Mouse (Mus musculus) lung, postnatal 25 days (tissue): ENCODE measurements around the gene Olfr155.

ENCODE experiments used
- DNase-seq: peaks from one replicate; pipeline ENCODE4 v3.0.0; 2022; ENCODE audit warnings: low spot score

The Olfr155 gene

DNA sequence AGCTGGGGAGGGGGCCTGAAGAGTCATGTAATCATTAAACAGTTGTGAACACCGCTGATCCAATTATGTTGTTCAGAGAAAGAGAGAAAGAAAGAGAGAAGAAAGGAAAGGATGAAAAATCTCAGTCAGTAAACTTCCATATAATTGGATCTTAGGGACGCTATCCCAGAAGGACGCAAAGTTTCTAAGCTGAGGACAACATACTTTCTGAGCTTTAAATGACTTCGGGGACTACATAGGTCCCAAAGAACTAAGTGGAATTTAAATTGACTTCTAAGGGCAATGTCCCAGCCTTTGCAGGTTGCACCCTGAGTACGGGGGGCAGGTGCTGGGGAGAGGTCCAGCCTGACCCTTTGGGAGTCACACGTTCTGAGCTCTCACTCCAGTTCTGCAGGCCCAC is at the start of gene Olfr155:
Olfr155 (plus strand) TSS at position 301 of the 400 bp plus-strand sequence.
- no peak for DNase-seq

- DNase-seq, result no peak
Observed at GRCm38 (mm10) chr4:43822896-43823550, 28.3 kb upstream of the Olfr155 start.

- DNase-seq, result peak; percentile 48
Observed at GRCm38 (mm10) chr4:43823845-43824337, 27.5 kb upstream of the Olfr155 start, which contains the start of gene Olfr156. Gene Olfr156, minus strand, starts transcription at chr4:43823895.

GRCm38 (mm10) chr4:43828806-43829205 is 22.6 kb upstream of the Olfr155 start:
- DNase-seq, result no peak

GRCm38 (mm10) chr4:43832031-43832430 is 19.3 kb upstream of the Olfr155 start:
- no peak for DNase-seq

DNA sequence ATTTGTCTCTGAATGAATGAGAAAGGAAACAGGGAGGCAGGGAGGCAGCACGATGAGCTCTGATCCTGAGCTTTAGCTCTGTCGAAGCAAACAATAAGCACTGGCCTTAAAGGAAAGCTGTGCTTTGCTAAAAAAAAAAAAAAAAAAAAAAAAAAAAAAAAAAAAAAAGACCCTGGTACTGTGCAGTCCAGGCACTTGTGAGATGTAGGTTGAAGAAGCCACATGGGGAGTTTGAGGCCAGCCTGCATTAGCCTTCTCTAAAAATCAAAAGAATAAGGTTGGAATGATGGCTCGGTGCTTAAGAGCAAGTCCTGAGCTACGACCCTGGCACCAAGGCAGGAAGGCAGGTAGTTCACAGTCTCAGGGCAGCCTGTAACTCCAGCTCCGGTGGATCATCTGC is 17.6 kb upstream of the Olfr155 start:
- no peak for DNase-seq

DNA sequence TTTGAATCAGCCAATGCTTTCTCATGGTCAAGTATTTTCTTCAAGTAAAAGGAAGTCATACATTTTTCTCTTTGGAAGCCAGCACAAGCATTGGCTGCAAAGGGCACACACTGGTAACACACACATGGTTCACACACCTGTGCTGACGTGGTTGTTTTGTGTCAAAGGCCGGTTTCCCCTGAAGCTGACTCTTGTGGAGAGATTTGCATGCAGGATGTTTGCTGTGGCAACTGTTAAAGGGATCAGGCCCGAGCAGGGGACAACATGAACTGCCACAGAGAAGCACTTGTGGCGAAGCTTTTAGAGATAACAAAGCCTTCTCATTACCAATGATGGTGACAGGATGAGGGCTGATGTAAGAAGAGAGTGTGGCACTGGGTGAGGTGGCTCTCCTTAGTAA is 16.6 kb upstream of the Olfr155 start:
- no peak for DNase-seq

DNA sequence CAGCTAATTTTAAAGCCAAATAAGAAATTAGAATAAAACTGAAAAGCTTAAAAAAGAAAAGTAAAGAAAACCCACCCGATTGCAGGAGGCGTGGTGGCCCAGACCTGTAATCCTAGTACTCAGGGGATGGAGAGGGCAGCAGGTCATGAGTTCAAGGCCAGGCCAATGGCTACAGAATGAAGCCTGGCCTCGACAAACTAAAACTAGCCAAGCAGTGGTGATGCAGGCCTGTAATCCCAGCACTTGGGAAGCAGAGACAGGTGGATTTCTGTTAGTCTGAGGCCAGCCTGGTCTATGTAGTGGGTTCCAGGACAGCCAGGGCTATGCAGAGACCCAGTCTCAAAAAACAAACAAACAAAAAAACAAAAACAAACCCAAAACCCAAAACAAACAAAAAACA is 13.0 kb upstream of the Olfr155 start:
- DNase-seq, result no peak

- DNase-seq, result no peak
Observed at GRCm38 (mm10) chr4:43840101-43840500, 11.3 kb upstream of the Olfr155 start, which contains the start of gene Olfr157. Gene Olfr157, minus strand, starts transcription at chr4:43840201.

DNA sequence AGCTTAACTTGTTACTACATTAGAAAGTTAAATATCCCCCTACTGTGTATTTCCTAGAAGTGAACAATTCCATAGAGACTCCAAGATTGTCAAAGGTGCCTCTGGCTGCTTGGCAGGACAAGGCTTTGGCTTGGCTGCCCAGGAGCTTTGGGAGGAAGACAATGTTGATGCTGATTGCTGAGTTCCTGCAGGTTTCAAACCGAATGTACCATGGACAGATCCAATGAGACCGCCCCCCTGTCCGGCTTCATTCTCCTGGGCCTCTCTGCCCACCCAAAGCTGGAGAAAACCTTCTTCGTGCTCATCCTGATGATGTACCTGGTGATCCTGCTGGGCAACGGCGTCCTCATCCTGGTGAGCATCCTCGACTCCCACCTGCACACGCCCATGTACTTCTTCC is 2.7 kb downstream of the Olfr155 start:
- no peak for DNase-seq

- DNase-seq, result no peak
Observed at GRCm38 (mm10) chr4:43859886-43860285, 8.5 kb downstream of the Olfr155 start.

- peak; percentile 71 for DNase-seq
Observed at GRCm38 (mm10) chr4:43860744-43861519, 9.6 kb downstream of the Olfr155 start.

DNA sequence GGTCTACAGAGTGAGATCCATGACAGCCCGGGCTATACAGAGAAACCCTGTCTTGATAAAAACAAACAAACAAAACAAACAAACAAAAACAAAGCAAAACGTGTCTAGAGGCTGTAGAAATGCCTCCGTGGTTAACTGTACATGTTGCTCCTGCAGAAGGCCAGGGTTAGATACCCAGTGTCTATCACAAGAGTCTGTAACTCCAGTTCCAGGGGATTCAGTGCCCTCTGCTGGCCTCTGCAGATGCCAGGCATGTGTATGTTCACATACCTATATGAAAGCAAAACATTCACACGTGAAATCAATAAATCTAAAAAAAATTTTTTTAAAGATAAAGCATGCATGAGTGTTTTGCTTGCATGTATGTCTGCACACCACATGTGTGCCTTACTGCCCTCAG is 11.9 kb downstream of the Olfr155 start:
- no peak for DNase-seq

- peak; percentile 27 for DNase-seq
Observed at GRCm38 (mm10) chr4:43869821-43870220, 18.5 kb downstream of the Olfr155 start.

DNA sequence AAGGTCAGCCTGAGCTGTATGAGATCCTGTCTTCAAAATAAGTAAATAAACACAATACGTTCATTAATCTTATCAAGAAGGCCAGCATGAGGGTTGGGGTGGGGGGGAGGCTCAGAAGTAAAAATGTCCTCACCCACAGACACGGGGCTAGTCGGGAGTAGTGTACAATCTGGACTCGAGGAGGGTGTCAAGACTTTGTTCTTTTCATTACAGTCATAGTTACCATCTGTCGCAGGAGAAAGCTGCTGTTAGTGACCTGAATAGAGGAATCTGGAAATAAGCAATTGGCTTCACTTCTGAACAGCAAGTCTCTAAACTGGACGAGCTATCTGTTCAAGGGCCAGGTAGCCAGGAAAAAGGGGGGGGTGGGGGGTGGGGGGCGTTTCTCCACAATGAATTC is 23.1 kb downstream of the Olfr155 start:
- no peak for DNase-seq

GRCm38 (mm10) chr4:43875160-43875918 is 24.0 kb downstream of the Olfr155 start, which contains the start of gene Reck:
Gene Reck, plus strand, starts transcription at chr4:43875530.
- peak; percentile 82 for DNase-seq

- DNase-seq, result no peak
Observed at GRCm38 (mm10) chr4:43875919-43876411, 24.6 kb downstream of the Olfr155 start.

- DNase-seq, result no peak
Observed at GRCm38 (mm10) chr4:43877230-43877629, 25.9 kb downstream of the Olfr155 start.

- peak; percentile 46 for DNase-seq
Observed at GRCm38 (mm10) chr4:43878121-43878776, 26.9 kb downstream of the Olfr155 start.

GRCm38 (mm10) chr4:43879566-43879965 is 28.2 kb downstream of the Olfr155 start:
- DNase-seq, result no peak

DNA sequence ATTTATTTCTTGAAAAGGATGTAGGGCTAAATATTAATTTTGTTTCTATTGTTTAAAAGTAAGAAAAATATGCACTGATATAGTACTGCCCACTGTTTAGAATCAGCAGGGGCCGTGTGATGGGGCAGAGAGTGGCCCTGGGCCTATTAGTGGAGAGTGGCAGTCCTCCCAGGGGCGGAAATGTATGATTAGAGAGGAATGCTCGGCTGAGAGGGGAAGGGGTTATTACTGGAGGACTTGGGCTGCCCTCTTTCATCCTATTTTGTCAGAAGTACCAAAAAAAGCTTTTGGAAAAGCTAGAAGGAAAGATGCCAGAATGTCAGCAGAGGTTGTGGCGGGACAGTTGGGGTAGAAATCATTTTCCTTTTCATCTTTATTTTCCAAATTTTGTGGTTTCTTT is 32.8 kb downstream of the Olfr155 start:
- no peak for DNase-seq

GRCm38 (mm10) chr4:43891247-43891646 is 39.9 kb downstream of the Olfr155 start:
- no peak for DNase-seq
